Mouse (Mus musculus) urinary bladder, postnatal 36 days (tissue): ENCODE results near the gene Hecw2.

Source experiments
- DNase-seq, 2 experiments: peaks; one replicate each; pipeline ENCODE4 v3.0.0; 2022; ENCODE audit warnings: low spot score in 2 of 2, mixed read lengths in 1 of 2

Hecw2 gene

DNA sequence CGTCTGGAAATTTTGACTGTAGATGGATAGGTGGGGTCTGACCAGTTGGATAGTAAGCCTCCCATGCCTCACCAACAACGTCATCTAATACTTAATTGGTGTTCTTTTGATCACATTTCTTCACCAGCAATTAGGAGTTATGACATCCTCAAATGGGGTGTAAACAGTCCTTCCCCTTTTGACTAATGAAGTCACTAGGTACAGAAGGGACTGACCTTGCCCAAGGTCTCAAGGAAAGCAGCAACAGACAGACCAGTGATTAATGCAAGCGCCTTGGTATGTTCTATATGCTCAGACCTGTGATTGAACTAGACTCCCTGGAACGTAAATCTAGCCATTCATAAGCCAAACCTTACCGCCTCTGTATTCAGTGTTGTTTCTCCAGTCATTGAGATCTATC is 364.7 kb downstream of the Hecw2 start:
- DNase-seq: no peak

DNA sequence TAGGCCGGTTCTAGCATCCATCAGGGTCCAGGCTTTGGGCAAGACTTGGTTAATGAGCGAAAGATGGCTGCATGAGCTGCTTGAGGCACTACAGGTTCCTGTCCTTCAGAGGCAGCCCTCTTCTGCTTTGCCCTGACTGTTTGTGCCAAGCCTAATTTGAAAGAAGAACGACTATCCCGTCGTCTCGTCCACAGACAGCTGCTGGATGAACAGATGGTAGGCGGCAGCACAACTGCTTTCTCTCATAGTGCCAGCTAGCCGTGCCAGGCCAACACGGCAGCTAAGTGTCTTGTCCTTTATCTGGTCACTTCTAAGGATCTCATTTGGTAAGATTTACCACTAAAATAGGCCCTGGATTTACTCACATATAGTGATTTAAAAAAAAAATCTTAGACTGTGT is 365.9 kb downstream of the Hecw2 start:
- DNase-seq: no peak

DNA sequence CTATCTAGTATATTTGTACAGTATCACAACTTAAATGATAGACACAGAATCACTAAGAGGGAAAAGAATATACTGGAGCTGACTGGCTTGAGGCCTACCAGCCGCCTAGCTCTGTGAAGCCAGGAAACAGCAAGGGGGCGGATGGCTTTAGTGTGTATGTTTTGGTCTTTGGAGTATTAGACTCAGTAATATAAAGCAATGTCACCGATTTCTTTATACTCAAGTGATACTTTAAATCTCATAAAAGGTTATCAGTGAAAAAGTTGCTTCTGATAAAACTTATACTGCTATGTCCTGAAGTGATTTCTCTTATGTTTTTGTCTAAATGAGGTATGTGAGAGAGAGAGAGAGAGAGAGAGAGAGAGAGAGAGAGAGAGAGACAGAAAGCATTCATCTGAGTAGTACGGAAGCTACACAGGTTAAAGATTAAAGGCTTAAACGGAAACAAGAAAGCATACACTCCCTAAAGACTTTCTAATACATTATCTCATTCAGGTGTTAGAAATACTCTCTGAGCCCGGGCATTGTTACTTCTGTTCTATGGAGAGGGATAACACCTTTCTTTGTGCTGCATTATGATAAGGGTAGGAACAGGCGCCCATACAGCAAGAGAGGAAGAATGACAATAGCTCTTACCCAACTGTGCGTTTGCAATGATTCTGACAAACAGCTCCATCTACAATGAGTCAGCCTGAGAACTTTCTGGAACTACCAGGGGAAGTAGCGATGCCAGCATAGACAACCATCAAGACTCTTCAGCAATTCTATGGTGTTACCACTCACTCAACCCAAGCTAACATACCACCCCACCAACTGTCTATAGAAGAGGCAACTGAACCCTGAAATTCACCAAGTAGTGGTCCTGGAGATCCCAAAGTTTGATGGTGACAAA is 370.3 kb downstream of the Hecw2 start:
- no peak for DNase-seq

DNA sequence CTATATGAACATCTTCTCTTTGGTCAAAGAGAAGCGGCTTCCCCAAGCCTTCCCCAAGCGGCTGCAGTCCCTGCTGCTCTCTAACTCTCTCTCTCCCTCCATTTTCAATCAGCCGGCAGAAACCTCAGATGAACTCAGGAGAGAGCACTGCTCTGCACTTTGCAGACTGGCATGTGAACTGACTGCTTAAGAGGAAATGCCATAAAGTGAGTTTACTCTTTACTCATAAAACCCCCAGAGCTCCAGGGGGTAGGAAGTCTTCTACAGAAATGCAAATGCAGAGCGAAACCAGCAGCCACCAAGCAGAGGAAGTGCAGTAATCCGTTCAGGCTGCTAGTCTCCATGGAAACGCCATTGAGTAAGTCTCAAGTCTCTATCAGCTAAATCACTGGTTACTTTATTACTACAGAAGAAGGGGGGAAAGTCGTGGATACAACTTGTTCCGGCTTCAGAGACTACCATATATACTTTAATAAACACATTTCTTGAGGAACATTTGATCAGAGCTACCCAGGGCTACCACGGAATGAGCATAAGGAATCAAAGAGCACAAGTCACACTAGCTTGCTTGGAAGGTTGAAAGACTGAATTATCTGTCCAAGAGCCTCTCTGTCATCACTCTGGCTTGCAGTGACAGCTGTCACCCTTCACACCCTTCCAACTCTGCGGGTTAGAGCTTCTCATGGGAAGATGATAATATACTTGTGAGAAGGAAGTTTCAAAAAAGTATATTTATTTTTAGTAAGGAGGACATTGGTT is 371.1 kb downstream of the Hecw2 start:
- peak in 1 of 2 experiments; percentile 31 for DNase-seq

DNA sequence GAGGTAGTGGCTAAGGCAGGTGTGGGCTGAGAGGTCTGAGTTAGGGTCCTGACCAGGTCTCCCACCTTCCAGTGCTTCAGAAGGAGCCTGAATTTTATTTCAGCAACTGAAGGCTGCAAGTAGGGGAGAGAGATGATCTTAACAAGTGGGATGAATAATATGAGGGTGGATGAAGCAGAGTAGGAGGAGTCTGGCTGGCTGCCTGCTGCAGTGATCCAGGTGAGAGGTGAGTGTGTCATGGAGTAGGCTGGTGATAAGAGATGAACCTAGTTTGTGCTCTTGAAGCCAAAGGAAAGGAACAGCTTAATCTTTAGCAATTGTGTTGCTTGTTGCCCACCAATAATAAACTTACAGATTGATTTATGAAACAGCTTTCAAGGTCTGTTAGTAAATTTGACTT is 373.0 kb downstream of the Hecw2 start:
- DNase-seq: no peak

DNA sequence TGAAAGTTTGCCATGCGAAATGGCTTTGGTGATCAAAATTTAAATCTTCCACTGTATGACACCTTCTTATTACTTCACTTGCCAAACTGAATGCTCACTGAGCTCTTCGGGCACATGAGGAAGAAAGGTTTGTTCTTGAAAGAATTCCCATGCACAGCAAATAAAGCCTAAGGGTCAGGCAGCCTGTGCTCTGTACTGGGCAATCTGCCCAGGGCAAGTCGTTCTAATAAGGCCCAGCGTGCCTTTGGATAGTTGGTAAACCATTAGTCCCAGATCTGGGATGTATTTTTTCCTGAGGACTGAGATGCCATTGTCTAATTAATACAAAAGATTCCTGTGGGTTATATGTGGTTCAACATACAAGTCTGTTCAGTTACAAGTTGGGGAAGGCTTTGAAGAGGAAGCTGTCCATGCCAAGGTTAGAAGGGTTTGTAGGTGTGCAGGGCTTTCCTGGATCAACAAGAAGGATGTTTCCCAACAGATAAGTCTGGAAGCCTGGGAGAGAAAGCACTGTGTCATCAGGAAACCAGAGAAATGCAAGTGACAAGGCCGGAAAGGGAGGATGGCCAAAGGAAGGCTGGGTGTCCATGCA is 374.8 kb downstream of the Hecw2 start:
- DNase-seq: no peak

DNA sequence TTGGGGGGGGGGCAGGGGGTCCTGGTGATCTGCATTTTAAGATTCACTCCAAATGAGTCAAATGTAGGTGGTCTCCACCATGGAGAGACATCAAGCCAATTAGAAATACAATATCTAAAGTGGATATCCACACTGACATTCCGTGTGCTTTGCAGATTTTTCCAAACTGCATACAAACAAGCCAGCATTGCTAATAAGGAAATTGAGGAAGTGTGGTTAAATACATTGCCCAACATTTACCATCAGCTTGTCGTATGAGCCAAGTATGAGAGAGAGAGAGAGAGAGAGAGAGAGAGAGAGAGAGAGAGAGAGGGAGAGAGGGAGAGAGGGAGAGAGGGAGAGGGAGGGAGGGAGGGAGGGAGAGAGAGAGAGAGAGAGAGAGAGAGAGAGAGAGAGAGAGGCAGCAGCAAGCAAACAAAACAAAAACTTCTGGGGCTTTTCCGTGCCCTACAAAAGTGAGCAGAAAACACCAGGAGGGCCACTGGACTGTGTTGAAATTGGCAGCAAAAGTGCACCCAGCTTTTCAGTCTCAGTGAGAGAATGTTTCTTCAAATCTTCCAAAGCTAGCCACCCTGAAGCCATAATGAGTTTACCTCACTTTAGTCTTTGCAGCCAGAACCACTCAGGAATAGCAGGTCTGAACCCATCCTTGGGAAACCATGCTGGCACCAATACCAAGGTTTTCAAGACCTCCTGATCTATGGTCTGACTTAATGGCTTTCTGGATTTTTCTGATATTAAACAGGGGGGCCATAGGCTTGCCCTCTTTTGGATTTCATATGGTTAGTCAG is 376.7 kb downstream of the Hecw2 start:
- DNase-seq: no peak

DNA sequence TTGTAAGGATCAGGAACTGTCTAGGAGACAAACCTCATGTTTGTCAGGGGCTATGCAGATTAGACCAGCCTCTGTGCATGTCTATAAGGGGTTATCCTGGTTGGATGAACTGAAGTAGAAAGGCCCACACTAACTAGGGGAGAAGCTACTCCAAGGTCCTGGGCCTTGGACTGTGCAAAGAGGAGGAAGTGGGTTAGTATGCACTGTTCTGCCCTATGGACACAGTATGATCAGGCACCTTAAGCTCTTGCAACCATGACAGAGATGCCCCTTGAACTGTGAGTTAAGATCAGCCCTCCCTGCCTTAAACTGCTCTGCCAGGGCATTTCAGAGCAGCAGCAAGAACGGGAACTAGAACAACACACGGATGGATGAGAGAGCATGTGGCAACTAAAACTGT is 378.6 kb downstream of the Hecw2 start:
- no peak for DNase-seq

DNA sequence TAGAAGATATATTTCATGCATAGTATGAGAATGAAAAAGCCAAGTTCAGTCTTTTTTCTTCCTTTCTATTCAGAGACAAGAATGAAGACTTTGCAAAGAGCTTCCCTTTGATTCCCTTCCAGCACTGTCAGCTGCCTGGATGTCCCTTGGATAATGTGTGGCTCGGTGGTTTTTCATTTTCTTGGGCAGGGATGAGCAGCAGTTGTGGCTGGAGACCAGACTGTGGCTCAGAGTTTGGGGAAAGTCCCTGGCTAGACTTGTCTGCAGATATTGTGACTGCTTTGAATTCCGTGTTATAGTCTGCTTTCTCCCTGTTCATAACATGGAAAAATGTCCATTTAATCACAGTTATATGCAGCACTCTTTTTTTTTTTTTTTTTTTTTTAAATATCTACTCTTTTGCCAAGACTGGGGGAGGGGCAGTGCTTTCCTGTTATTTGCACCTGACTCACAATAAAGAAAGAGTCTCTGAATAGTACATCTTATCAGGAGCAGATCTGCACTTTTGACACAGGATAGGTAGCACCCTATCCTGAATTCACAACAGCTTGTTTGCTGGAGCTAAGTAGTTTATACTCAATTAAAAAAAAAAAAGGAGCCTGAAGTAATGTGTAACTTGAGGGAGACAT is 380.8 kb downstream of the Hecw2 start:
- DNase-seq: no peak

DNA sequence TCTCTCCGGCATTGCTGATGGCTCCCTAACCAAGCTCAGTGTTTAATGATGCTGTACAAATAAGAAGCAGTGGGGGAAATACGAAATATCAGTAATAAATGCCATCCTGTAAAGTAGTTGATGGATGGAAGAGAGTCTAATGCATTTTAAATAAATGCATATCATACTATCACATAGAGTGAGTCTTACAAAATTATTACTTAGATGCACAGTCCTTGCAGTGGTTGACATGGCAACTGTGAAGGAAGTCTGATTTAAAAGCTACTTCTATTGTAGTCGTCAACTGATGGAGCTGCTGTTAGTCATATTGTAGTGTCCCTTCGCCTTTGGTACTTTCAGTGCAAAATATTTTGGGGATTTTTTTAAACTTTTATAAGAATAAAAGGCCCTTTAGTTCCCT is 383.0 kb downstream of the Hecw2 start:
- no peak for DNase-seq

DNA sequence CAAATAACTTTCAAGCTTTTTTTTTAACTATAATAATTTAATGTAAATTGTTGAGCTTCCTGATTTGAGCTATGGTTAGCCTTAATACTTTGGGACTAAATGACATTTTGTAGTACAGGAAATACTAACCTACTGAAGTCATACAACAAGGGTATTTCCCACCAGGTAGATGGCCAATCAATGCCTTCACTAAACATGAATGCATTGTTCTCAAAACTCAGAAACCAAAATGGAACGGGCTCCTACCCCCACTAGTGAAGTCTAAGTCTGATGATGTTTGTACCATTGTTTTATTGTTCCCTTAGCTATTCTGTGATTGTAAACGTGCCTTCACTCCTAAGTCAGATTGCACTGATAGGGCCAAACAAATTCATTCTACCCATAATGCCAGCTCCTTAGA is 386.7 kb downstream of the Hecw2 start:
- DNase-seq: no peak

DNA sequence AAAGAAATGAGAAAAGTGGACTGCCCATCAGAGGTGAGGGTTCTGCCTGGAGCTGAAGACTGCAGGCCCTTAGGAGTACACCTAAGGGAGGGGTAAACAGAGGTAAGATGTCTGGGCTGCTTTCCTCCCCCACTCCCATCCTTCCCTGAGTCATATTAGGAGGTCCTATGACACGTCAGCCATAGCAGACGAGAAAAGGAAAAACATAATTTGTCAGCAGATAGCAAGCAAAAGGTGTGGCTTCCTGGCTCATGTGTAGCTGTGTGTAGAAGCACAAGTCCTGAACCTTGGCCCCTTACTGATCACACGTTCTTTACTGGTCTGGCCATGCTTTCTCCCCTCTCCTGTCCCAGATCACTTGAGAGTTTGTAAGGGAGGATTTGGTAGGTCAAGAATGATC is 397.2 kb downstream of the Hecw2 start:
- DNase-seq: no peak

DNA sequence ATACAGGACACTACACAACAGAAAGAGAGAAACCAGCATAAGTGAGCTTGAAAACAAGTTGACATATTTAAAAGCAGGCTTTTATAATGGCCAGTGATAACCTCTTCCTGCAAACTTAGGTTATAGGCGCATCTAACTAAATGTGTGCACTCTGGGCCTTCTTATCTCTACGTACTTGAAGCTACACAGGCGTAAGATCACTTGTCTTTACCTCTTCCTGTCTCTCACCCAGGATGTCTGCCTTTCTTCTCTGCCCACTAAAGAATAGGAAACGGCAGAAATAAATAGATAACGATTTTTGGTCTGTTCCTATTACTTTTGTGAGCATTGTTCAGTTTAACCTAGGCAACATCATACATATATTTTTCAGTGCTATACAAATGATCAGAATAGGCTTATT is 397.9 kb downstream of the Hecw2 start:
- no peak for DNase-seq

DNA sequence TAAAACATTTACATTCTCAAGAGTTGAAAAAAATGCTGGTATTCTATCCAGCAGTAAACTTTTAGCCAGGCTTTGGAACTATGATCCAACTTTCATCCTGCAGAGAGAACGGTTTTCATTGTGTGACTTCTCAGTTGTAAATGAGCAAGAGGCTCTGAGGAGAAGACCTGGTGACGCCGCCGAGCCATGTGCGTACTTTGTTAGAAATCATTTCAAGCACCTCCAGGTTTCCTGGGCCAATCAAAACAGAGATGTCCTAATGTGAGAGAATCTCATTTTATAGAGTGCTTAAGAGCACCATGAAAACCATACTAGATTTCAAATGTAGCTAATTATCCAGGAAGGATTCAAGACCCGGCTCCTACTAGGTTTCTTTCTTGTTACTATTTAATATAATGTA is 398.7 kb downstream of the Hecw2 start:
- DNase-seq: no peak

DNA sequence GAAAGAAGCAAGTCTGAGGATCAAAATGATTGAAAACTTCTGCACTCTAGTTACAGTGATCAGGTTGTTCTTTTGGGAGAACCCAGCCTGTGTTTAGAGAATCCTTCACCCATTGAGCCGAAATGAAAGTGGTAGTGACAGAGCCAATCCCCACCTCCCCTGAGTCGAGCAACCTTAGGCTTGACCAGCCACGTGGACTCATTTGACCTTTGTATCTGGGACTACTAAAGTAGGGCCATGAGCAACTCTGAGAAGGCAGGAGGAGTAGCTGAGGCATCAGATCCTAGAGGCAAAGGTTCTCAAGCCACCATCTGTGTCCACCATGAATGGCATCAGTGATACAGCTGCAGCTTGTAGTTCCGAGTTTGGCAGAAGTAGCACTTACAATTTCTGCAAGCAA is 399.4 kb downstream of the Hecw2 start:
- DNase-seq: no peak

DNA sequence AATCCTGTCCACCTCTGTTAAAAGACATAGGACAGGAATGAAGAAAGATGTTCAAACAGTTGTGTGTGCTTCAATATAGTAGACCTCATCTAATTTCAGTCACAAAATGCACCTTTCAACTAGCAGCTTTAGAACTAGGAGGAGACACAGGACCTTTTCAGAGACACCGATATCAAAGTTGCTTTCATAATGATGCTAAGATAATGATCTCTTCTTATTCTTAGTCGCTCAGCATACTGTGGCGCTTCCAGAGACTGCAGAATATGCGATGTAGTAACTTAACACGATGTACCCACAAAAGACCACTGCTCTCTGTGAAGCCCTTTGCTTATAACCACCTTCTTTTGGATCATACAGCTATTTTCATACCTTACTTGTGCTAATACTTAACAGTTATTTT is 399.9 kb downstream of the Hecw2 start:
- DNase-seq: no peak

DNA sequence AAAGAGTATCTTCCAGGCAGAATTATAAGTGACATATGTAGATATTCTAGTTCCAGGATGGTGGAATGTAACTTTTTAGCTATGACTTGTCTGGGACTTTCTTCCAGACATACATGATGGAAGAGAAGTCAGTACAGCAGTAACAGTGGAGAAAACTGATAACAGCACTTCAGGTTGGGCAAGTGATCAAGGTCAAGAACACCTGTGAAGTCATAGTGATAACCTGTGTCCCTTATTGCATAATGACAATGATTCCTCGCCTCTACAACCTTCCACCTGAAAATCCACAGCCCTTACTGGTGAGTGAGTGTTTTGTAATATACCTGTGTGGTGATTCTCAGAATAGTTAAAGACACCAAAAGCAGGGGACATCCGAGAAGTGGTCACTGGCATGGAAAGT is 400.7 kb downstream of the Hecw2 start:
- no peak for DNase-seq

DNA sequence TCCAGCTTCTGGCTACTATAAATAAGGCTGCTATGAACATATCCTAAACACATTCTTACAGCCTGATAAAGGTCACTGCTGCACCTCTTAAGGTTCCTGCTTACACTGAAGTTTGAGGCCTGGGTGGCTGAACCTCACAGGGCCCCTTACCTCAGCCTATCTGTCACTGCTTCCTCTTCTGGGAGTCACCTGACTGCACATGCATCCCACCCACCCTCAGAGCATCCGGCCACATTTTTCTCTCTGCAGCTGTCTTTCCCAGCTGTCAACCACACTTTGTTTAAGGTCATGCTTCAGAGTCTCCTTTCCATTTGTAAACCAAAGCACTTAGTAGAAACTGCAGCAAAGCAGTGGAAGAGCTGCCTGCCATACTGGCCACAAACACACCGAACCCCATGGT is 403.6 kb downstream of the Hecw2 start:
- DNase-seq: no peak

DNA sequence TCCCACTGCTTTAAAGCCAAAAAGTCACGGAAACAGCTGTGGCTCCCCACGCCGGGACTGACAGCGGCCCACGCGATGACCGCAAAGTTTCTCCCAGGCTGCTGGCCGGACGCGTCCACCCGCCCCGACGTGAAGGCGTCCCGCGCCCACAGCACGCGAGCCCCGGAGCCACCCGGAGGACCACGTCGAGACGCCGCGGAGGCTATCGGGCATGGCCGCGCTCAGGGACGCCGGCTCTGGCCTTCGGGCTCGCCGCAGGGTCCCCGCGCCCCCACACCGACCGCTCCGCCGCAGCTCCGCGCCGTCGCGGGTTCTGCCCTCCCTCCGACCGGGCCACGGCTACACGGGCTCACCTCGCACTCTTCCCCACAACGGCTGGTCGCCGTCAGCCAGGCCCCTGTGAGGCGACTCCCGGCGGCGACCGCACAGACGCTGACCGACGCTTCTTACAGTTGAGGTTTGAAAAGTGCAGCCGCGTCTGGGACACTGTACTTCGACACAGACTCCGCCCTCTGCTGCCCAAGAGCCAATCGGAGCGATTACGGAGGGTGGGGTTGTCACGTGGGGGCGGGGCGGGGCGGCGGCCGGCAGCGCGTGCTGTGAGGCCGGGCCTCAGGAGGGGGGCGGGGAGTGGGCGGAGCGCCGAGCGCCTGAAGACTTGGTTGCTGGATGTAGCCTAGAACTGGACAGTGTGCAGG is 410.1 kb downstream of the Hecw2 start, which contains the start of gene Stk17b:
Gene Stk17b (minus strand): TSS at position 504 of the 698 bp plus-strand sequence.
- peak; percentile 79 to 92 for DNase-seq

DNA sequence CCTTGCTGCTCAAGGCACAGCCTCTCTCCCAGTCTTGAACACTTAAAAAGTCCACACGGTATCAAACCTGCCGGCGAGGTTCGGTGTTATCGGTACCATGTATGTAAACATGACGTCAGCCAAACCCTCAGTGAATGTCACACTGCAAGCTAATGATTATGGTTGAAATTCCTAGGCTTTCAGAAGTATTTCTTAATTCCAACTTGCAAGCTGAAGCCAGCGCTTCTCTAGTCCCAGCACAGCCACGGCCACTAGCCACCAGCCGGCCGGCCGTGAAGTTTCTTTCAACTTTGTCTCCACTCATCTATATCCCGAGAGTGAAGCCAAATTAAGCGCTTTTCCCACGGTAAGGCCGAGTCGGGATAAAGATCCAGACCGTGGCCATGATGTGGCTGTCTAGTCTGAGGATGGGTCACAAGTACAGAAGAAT is 410.7 kb downstream of the Hecw2 start:
- peak in 1 of 2 experiments; percentile 25 for DNase-seq

DNA sequence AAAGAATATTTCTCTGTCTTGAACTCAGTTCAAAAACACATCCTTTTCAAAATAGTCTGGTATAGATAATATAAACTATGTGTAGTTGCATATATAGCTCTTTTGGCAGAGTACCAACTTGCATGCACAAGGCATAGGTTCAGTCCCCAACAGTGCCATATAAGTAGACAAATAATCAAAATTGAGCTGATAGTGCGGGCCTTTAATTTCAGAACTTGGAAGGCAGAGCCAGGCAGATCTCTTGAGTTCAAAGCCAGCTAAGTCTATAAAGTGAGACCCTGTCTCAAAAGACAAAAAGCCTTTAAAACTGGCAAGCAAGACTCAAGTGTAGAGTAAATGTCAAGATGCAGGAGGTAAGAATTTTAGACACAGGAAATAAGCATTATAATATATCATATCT is 412.0 kb downstream of the Hecw2 start:
- DNase-seq: no peak
